In the genomic region with DNA sequence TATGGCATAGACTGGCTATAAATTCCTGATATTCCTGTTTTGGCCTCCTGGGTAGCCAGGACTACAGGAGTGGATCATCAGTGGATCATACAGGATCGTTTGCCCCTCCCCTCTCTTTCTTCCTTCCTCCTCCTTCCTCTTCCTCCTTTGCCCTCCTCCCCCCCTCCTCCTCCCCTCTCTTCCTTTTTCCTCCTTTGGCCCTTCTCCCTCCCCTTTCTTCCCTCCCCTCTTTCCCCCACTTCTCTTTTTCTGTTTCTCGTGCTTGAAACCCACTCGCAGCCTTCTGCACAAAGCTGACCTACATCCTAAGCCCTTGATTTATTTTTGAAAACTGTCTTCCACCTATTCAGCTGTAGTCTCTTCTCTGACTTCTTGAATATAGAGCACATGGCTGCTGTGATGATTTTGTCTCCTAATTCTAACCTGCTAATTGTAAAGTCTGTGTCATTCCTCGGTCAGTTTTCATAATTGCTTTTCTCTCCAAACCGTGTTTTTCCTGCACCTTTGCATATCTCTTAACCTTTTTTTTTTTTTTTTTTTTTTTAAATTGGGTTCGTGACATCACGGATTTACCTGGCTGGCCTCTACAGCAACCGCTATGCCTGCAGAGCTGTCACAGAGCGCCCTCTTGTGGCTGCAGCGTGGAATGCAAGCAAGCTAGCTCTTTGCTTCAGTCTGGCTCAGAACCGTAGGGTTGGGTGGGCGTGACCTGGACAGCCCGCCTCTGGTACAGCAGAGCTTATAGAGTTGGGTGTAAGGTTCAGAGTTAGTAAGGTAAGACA, we compare ENCODE assay signal across 9 mouse cellular contexts.
DNase-seq lines count a peak whose midpoint lies in the region; ATAC-seq and TF ChIP-seq lines count a peak whose summit lies in the region.
"Had no signal": no experiment of that assay in that cellular context is flagged by ENCODE, and none has a peak within 500 bp of the region (broad histone marks: within the 10 kb centered on the region; RNA-seq: fewer than 3 reads in every experiment).

No protein-coding gene starts in this region.

- H3K4me2 ChIP-seq in heart, postnatal 0 days (ENCODE audit: low read depth, low read length) = no peak overlapping the region
- H3K4me2 ChIP-seq in liver, embryonic 15.5 days = no peak overlapping the region
- peak overlapping the region; percentile 34 for H3K4me2 ChIP-seq in neural tube, embryonic 15.5 days
- H3K4me2 ChIP-seq: heart, embryonic 13.5 days had no signal

- H3K36me3 ChIP-seq in heart, postnatal 0 days (replicated peaks; ENCODE audit: control insufficient read depth, insufficient read depth, low read length) = no peaks in the 10 kb centered on the region
- H3K36me3 ChIP-seq in liver, embryonic 15.5 days (replicated peaks) = no peaks in the 10 kb centered on the region
- H3K36me3 ChIP-seq in neural tube, embryonic 15.5 days = no peaks in the 10 kb centered on the region
- H3K36me3 ChIP-seq: heart, embryonic 13.5 days had no signal

- H3K9me3 ChIP-seq in heart, postnatal 0 days (replicated peaks; ENCODE audit: control insufficient read depth, low read length) = no peaks in the 10 kb centered on the region
- H3K9me3 ChIP-seq in liver, embryonic 15.5 days (replicated peaks) = no peaks in the 10 kb centered on the region
- H3K9me3 ChIP-seq in neural tube, embryonic 15.5 days (replicated peaks) = no peaks in the 10 kb centered on the region
- H3K9me3 ChIP-seq: heart, embryonic 13.5 days had no signal

- TF ChIP-seq POLR2A in bone marrow macrophage, adult 2 months (IDR thresholded peaks at IDR 0.05; ENCODE audit: borderline replicate concordance, low read depth, low read length) = no peak
- TF ChIP-seq POLR2A in embryonic fibroblast, embryonic 13.5 days (IDR thresholded peaks at IDR 0.05; ENCODE audit: low read depth, low read length) = no peak

- peak; percentile 57 for ATAC-seq in CD4-positive, CD25-positive, alpha-beta regulatory T cell, adult 4 months
- ATAC-seq in heart, postnatal 0 days (ENCODE audit: insufficient read depth, low read depth) = peak; percentile 62
- 0 out of 2 replicates have a peak, but pooled peaks have one; percentile 37 for ATAC-seq in liver, embryonic 15.5 days (ENCODE audit: insufficient read depth)
- peak; percentile 87; the same call in 1 of the 2 replicates for ATAC-seq in neural tube, embryonic 15.5 days (ENCODE audit: low FRiP score)

- H3K27me3 ChIP-seq in heart, postnatal 0 days (ENCODE audit: control insufficient read depth, insufficient read depth, low read length) = no peaks in the 10 kb centered on the region
- H3K27me3 ChIP-seq in liver, embryonic 15.5 days = no peaks in the 10 kb centered on the region
- H3K27me3 ChIP-seq in neural tube, embryonic 15.5 days (replicated peaks) = no peaks in the 10 kb centered on the region

- H3K4me1 ChIP-seq in bone marrow macrophage, adult 2 months (ENCODE audit: control insufficient read depth, insufficient read depth, low read length) = 0 out of 2 replicates have a peak, but pooled peaks cover 4% of the 10 kb centered on the region
- H3K4me1 ChIP-seq in embryonic fibroblast, embryonic 13.5 days (ENCODE audit: control insufficient read depth, insufficient read depth, low read length) = no peaks in the 10 kb centered on the region; the same call in 1 of the 2 replicates
- H3K4me1 ChIP-seq in heart, postnatal 0 days (ENCODE audit: control insufficient read depth, insufficient read depth) = no peaks in the 10 kb centered on the region
- no peaks in the 10 kb centered on the region for H3K4me1 ChIP-seq in liver, embryonic 15.5 days (replicated peaks)
- H3K4me1 ChIP-seq in neural tube, embryonic 15.5 days = no peaks in the 10 kb centered on the region
- H3K4me1 ChIP-seq: heart, embryonic 13.5 days had no signal

- H3K27ac ChIP-seq in bone marrow macrophage, adult 2 months (ENCODE audit: insufficient read depth, low read depth, low read length) = no peak overlapping the region
- H3K27ac ChIP-seq in embryonic fibroblast, embryonic 13.5 days (ENCODE audit: insufficient read depth, low read length) = no peak overlapping the region
- no peak overlapping the region for H3K27ac ChIP-seq in heart, postnatal 0 days (ENCODE audit: low read depth)
- no peak overlapping the region for H3K27ac ChIP-seq in liver, embryonic 15.5 days (replicated peaks)
- no peak overlapping the region for H3K27ac ChIP-seq in neural tube, embryonic 15.5 days (replicated peaks)
- H3K27ac ChIP-seq: heart, embryonic 13.5 days had no signal

- H3K4me3 ChIP-seq in bone marrow macrophage, adult 2 months (ENCODE audit: insufficient read depth, low read length) = no peak overlapping the region
- H3K4me3 ChIP-seq in embryonic fibroblast, embryonic 13.5 days (ENCODE audit: insufficient read depth, low read length) = no peak overlapping the region
- H3K4me3 ChIP-seq in heart, postnatal 0 days (ENCODE audit: low read depth, low read length) = no peak overlapping the region
- H3K4me3 ChIP-seq in liver, embryonic 15.5 days (replicated peaks) = no peak overlapping the region
- H3K4me3 ChIP-seq in neural tube, embryonic 15.5 days (replicated peaks) = no peak overlapping the region
- H3K4me3 ChIP-seq: heart, embryonic 13.5 days had no signal

- H3K9ac ChIP-seq in heart, postnatal 0 days (replicated peaks; ENCODE audit: low read depth, low read length) = no peak overlapping the region
- H3K9ac ChIP-seq in liver, embryonic 15.5 days = no peak overlapping the region
- no peak overlapping the region for H3K9ac ChIP-seq in neural tube, embryonic 15.5 days (replicated peaks)
- H3K9ac ChIP-seq: heart, embryonic 13.5 days had no signal

- peak; percentile 50 for DNase-seq in heart, postnatal 0 days (ENCODE audit: low spot score)
- peak; percentile 78 to 94 for DNase-seq in kidney, postnatal 36 days
- peak; percentile 81 for DNase-seq in testis, postnatal 14 days (ENCODE audit: low spot score)

- 10% methylated on average over 13 of the region's 13 CpGs for WGBS in heart, postnatal 0 days
- WGBS in liver, embryonic 15.5 days (ENCODE audit: insufficient replicate concordance) = 4% methylated on average over 13 of the region's 13 CpGs
- WGBS in neural tube, embryonic 15.5 days = 11% methylated on average over 13 of the region's 13 CpGs

- TF ChIP-seq CTCF in bone marrow macrophage, adult 2 months (IDR thresholded peaks at IDR 0.05; ENCODE audit: low read depth, low read length) = peak; percentile 96
- TF ChIP-seq CTCF in embryonic fibroblast, embryonic 13.5 days (IDR thresholded peaks at IDR 0.05; ENCODE audit: borderline replicate concordance, insufficient read depth, low read length) = peak; percentile 99
- TF ChIP-seq CTCF in heart, postnatal 0 days (IDR thresholded peaks at IDR 0.05; ENCODE audit: low read depth) = peak; percentile 94

- TF ChIP-seq EP300 in heart, postnatal 0 days (IDR thresholded peaks at IDR 0.05; ENCODE audit: low read depth) = no peak

Comparison
In these comparisons a context has a peak if more than half of its experiments do, and no peak if none do; other contexts are left out.
1. ATAC-seq: peak in every context shown above with its lines; median percentile 87 in neural tube, embryonic 15.5 days; 62 in heart, postnatal 0 days; 57 in CD4-positive, CD25-positive, alpha-beta regulatory T cell, adult 4 months; 37 in liver, embryonic 15.5 days.